11 mouse cellular contexts compared by ENCODE assay signal in genomic region chr14:16840951-16841596, GRCm38 (mm10). TPM values are rescaled to one million over a fixed set of nuclear protein-coding genes. Genes with fewer than 3 reads are reported as not detected.
A peak's percentile ranks its signal among the peaks of the same experiment; 100 is the strongest.
DNase-seq lines count a peak whose midpoint lies in the region; ATAC-seq and TF ChIP-seq lines count a peak whose summit lies in the region.
"Had no signal": no experiment of that assay in that cellular context is flagged by ENCODE, and none has a peak within 500 bp of the region (broad histone marks: within the 10 kb centered on the region; RNA-seq: fewer than 3 reads in every experiment).

No protein-coding gene starts in this region.

- H3K9me3 ChIP-seq in hindbrain, embryonic 11.5 days (ENCODE audit: control insufficient read depth, low read length) = no peaks in the 10 kb centered on the region
- no peaks in the 10 kb centered on the region for H3K9me3 ChIP-seq in hindbrain, embryonic 10.5 days
- H3K9me3 ChIP-seq in hindbrain, postnatal 0 days (ENCODE audit: low read length) = no peaks in the 10 kb centered on the region
- H3K9me3 ChIP-seq in intestine, postnatal 0 days (ENCODE audit: control insufficient read depth) = no peaks in the 10 kb centered on the region
- H3K9me3 ChIP-seq: liver, embryonic 15.5 days had no signal

- 44% methylated on average over 8 of the region's 8 CpGs for WGBS in hindbrain, embryonic 11.5 days
- WGBS in hindbrain, embryonic 10.5 days = 61% methylated on average over 8 of the region's 8 CpGs
- 30% methylated on average over 8 of the region's 8 CpGs for WGBS in hindbrain, postnatal 0 days
- WGBS in intestine, postnatal 0 days = 74% methylated on average over 8 of the region's 8 CpGs

- no peak overlapping the region for H3K4me3 ChIP-seq in hindbrain, embryonic 11.5 days (ENCODE audit: low read depth, low read length)
- H3K4me3 ChIP-seq in hindbrain, embryonic 10.5 days = no peak overlapping the region
- H3K4me3 ChIP-seq in hindbrain, postnatal 0 days (ENCODE audit: low read length) = no peak overlapping the region
- H3K4me3 ChIP-seq in intestine, postnatal 0 days (ENCODE audit: low read depth, low read length) = no peak overlapping the region
- H3K4me3 ChIP-seq: erythroblast, embryonic 14.5 days; liver, embryonic 15.5 days had no signal

- H3K4me1 ChIP-seq in hindbrain, embryonic 11.5 days (replicated peaks; ENCODE audit: control insufficient read depth, insufficient read depth, low read length) = no peaks in the 10 kb centered on the region
- H3K4me1 ChIP-seq in hindbrain, embryonic 10.5 days (replicated peaks) = peaks cover 15% of the 10 kb centered on the region
- no peaks in the 10 kb centered on the region for H3K4me1 ChIP-seq in hindbrain, postnatal 0 days (ENCODE audit: insufficient read depth, low read length)
- no peaks in the 10 kb centered on the region for H3K4me1 ChIP-seq in intestine, postnatal 0 days (replicated peaks; ENCODE audit: control insufficient read depth, insufficient read depth, low read length)
- H3K4me1 ChIP-seq: liver, embryonic 15.5 days had no signal

- H3K9ac ChIP-seq in hindbrain, embryonic 11.5 days (ENCODE audit: low read depth, low read length) = no peak overlapping the region
- H3K9ac ChIP-seq in hindbrain, postnatal 0 days (replicated peaks; ENCODE audit: low read length) = no peak overlapping the region
- H3K9ac ChIP-seq in intestine, postnatal 0 days (ENCODE audit: low read depth, low read length) = no peak overlapping the region
- H3K9ac ChIP-seq: liver, embryonic 15.5 days had no signal

- H3K36me3 ChIP-seq in hindbrain, embryonic 11.5 days (ENCODE audit: control insufficient read depth, insufficient read depth, low read length) = no peaks in the 10 kb centered on the region
- no peaks in the 10 kb centered on the region for H3K36me3 ChIP-seq in hindbrain, embryonic 10.5 days
- no peaks in the 10 kb centered on the region for H3K36me3 ChIP-seq in hindbrain, postnatal 0 days (ENCODE audit: insufficient read depth, low read length)
- H3K36me3 ChIP-seq in intestine, postnatal 0 days (ENCODE audit: control insufficient read depth, insufficient read depth) = no peaks in the 10 kb centered on the region
- H3K36me3 ChIP-seq: liver, embryonic 15.5 days had no signal

- TF ChIP-seq CTCF in hindbrain, postnatal 0 days (IDR thresholded peaks at IDR 0.05; ENCODE audit: low read depth) = no peak
- TF ChIP-seq CTCF in intestine, postnatal 0 days (IDR thresholded peaks at IDR 0.05; ENCODE audit: low read depth) = no peak

- no peak overlapping the region for H3K4me2 ChIP-seq in hindbrain, embryonic 11.5 days (replicated peaks; ENCODE audit: low read depth, low read length)
- no peak overlapping the region for H3K4me2 ChIP-seq in hindbrain, postnatal 0 days (ENCODE audit: low read depth, low read length)
- no peak overlapping the region for H3K4me2 ChIP-seq in intestine, postnatal 0 days (replicated peaks; ENCODE audit: low read depth)
- H3K4me2 ChIP-seq: liver, embryonic 15.5 days had no signal

- H3K27me3 ChIP-seq in hindbrain, embryonic 11.5 days (ENCODE audit: control insufficient read depth, insufficient read depth, low read length) = no peaks in the 10 kb centered on the region
- no peaks in the 10 kb centered on the region for H3K27me3 ChIP-seq in hindbrain, embryonic 10.5 days (ENCODE audit: insufficient read depth, poor library complexity, severe bottlenecking)
- no peaks in the 10 kb centered on the region for H3K27me3 ChIP-seq in hindbrain, postnatal 0 days (ENCODE audit: insufficient read depth, low read length)
- no peaks in the 10 kb centered on the region for H3K27me3 ChIP-seq in intestine, postnatal 0 days (replicated peaks; ENCODE audit: control insufficient read depth, insufficient read depth, low read length)
- H3K27me3 ChIP-seq: liver, embryonic 15.5 days had no signal

- H3K27ac ChIP-seq in hindbrain, embryonic 11.5 days (ENCODE audit: low read depth, low read length) = no peak overlapping the region
- no peak overlapping the region for H3K27ac ChIP-seq in hindbrain, embryonic 10.5 days
- H3K27ac ChIP-seq in hindbrain, postnatal 0 days = no peak overlapping the region
- no peak overlapping the region for H3K27ac ChIP-seq in intestine, postnatal 0 days (ENCODE audit: low read depth, low read length)
- H3K27ac ChIP-seq: liver, embryonic 15.5 days had no signal

- ATAC-seq in hindbrain, embryonic 11.5 days (ENCODE audit: low FRiP score) = peak; percentile 23; the same call in 1 of the 2 replicates
- peak; percentile 80; the same call in 1 of the 2 replicates for ATAC-seq in hindbrain, postnatal 0 days
- no peak for ATAC-seq in activated CD4-positive, CD25-positive, alpha-beta regulatory T cell, adult 4 months
- no peak for ATAC-seq in intestine, postnatal 0 days

- no peak for DNase-seq in hindbrain, embryonic 11.5 days (ENCODE audit: low spot score)
- DNase-seq in hindbrain, embryonic 10.5 days (ENCODE audit: low spot score) = no peak
- peak; percentile 42 for DNase-seq in NIH3T3 (ENCODE audit: low read depth)
- DNase-seq in cerebellum, adult 8-10 months = peak; percentile 5
- peak; percentile 83 for DNase-seq in hindbrain, postnatal 0 days (ENCODE audit: low spot score)
- peak; percentile 60 for DNase-seq in lung, postnatal 10 days

RNA-seq across cellular contexts. Expression of gene Rarb, which starts 22.1 kb away (rescaled TPM):
- polyA plus RNA-seq in hindbrain, embryonic 11.5 days (2014; fragmentation: Nextera tagmentation; extraction: Ambion mirVana) = 29.3 TPM in 2 replicates
- 10.8 and 18.9 TPM in 2 replicates for polyA plus RNA-seq in hindbrain, embryonic 10.5 days (2016; fragmentation: Nextera tagmentation; extraction: Ambion mirVana)
- 13.7 and 18.0 TPM in 2 replicates for total RNA-seq in hindbrain, postnatal 0 days (2014; rRNA removed)
- 9.6 and 9.7 TPM in 2 replicates for polyA plus RNA-seq in hindbrain, postnatal 0 days (2015; fragmentation: Nextera tagmentation; extraction: Ambion mirVana)
- not detected for polyA plus RNA-seq in activated CD4-positive, CD25-positive, alpha-beta regulatory T cell, adult 4 months (2017; shearing (Covaris generic))
- polyA plus RNA-seq in intestine, postnatal 0 days (2015; fragmentation: Nextera tagmentation; extraction: Ambion mirVana) = 1.9 and 2.4 TPM in 2 replicates
- total RNA-seq: MEL had no signal
- polyA plus RNA-seq: erythroblast, embryonic 14.5 days had no signal

Comparison
In these comparisons a context has a peak if more than half of its experiments do, and no peak if none do; other contexts are left out.
1. DNase-seq: peak in NIH3T3 (single experiment), cerebellum, adult 8-10 months (single experiment), hindbrain, postnatal 0 days (single experiment) and lung, postnatal 10 days (single experiment); none in hindbrain, embryonic 11.5 days (single experiment) and hindbrain, embryonic 10.5 days (single experiment).
2. ATAC-seq: peak in hindbrain, embryonic 11.5 days (single experiment) and hindbrain, postnatal 0 days (single experiment); none in activated CD4-positive, CD25-positive, alpha-beta regulatory T cell, adult 4 months (single experiment) and intestine, postnatal 0 days (single experiment).